Mouse (Mus musculus): ENCODE results near the gene Tmem86b. TPM values are rescaled to one million over a fixed set of nuclear protein-coding genes. Genes with fewer than 3 reads are reported as not detected.

Gene Tmem86b
- polyA plus RNA-seq (2015; fragmentation: Nextera tagmentation; extraction: Ambion mirVana) = 1.0 and 1.3 TPM in 2 replicates

- Histone ChIP-seq H3K9me3 (replicated peaks) (no peaks in the 10 kb centered on the region), H3K4me3 (replicated peaks) (no peak within 1 kb of the TSS), H3K27ac (replicated peaks) (no peak within 1 kb of the TSS), H3K4me1 (no peaks in the 10 kb centered on the region), H3K27me3 (no peaks in the 10 kb centered on the region), H3K36me3 (peaks cover 66% of the 10 kb centered on the region), H3K9ac (no peak within 1 kb of the TSS), H3K4me2 (replicated peaks) (no peak within 1 kb of the TSS)
- no peak for ATAC-seq (ENCODE audit: insufficient number of reproducible peaks, low FRiP score, low TSS enrichment, low read depth)
- 93% methylated on average over 4 of the region's 4 CpGs for WGBS
Observed at GRCm38 (mm10) chr7:4631031-4631430, at the start of gene Tmem86b. Gene Tmem86b (minus strand): TSS chr7:4631422.

DNA sequence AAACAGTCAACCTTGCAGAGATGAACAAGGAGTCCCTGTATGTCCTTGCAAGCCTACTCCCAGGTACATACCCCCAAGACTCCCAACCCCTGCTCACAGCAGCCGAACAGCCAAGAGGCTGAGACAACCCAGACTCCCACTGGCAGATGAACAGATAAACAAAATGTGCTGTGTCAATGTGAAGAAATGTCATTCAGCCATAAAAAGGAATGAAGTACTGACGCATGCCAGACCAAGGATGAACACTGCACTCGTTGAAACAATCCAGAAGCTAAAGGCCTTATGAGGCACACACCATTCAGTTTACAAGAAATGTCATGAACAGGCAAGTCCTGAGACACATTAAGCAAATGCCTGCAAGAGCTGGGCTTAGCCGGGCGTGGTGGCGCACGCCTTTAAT lies 44.0 kb upstream of the Tmem86b start:
- Histone ChIP-seq H3K4me3 (replicated peaks) (no peak overlapping the region), H3K36me3 (peaks cover 52% of the 10 kb centered on the region), H3K4me1 (0 out of 2 replicates have a peak, but pooled peaks cover 2% of the 10 kb centered on the region), H3K27ac (replicated peaks) (no peak overlapping the region), H3K9me3 (replicated peaks) (no peaks in the 10 kb centered on the region), H3K9ac (no peak overlapping the region), H3K4me2 (replicated peaks) (no peak overlapping the region), H3K27me3 (no peaks in the 10 kb centered on the region)
- WGBS = 71% methylated on average over 7 of the region's 7 CpGs
- ATAC-seq (ENCODE audit: insufficient number of reproducible peaks, low FRiP score, low TSS enrichment, low read depth) = no peak

DNA sequence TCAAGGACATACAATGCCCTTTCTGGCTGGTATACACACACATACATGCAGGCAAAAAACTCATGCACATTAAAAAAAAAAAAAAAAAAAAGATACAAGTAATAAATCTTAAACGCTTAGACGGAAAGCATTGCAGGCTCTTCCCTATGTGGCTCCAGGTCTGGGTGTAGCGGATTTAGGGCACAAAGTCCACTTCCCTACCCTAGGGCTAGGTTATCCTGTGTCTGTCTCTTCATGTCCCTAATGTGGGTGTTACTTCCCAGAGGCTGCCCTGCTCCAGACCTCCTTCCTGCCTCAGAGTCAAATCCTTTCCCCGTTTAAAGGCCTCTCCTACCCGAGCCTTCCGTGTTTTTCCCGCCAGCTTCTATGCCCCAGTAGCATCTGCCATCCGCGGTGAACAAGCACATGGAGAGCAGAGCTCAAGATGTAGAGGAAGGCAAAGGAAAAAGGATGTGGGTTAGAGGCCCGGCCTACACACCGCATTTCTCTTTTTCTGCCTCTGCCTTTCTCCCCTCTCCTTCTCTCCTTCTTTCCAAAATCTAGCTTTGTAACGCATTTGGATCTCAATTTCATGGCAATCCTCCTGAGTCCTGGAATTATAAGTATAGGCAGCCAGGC lies 43.0 kb upstream of the Tmem86b start:
- H3K27ac ChIP-seq (replicated peaks) = no peak overlapping the region
- no peaks in the 10 kb centered on the region for H3K27me3 ChIP-seq
- no peak overlapping the region for H3K4me2 ChIP-seq (replicated peaks)
- no peak for ATAC-seq (ENCODE audit: insufficient number of reproducible peaks, low FRiP score, low TSS enrichment, low read depth)
- peaks cover 54% of the 10 kb centered on the region for H3K36me3 ChIP-seq
- H3K4me1 ChIP-seq = 0 out of 2 replicates have a peak, but pooled peaks cover 2% of the 10 kb centered on the region
- H3K4me3 ChIP-seq (replicated peaks) = no peak overlapping the region
- 89% methylated on average over 12 of the region's 12 CpGs for whole genome bisulfite sequencing
- no peaks in the 10 kb centered on the region for H3K9me3 ChIP-seq (replicated peaks)
- no peak overlapping the region for H3K9ac ChIP-seq

GRCm38 (mm10) chr7:4671956-4672355 lies 40.7 kb upstream of the Tmem86b start:
- H3K27me3 ChIP-seq = no peaks in the 10 kb centered on the region
- no peak overlapping the region for H3K4me2 ChIP-seq (replicated peaks)
- H3K27ac ChIP-seq (replicated peaks) = no peak overlapping the region
- H3K36me3 ChIP-seq = peaks cover 66% of the 10 kb centered on the region
- no peaks in the 10 kb centered on the region for H3K9me3 ChIP-seq (replicated peaks)
- H3K9ac ChIP-seq = no peak overlapping the region
- 40% methylated on average over 4 of the region's 4 CpGs for WGBS
- no peak overlapping the region for H3K4me3 ChIP-seq (replicated peaks)
- no peak for ATAC-seq (ENCODE audit: insufficient number of reproducible peaks, low FRiP score, low TSS enrichment, low read depth)
- 0 out of 2 replicates have a peak, but pooled peaks cover 2% of the 10 kb centered on the region for H3K4me1 ChIP-seq

DNA sequence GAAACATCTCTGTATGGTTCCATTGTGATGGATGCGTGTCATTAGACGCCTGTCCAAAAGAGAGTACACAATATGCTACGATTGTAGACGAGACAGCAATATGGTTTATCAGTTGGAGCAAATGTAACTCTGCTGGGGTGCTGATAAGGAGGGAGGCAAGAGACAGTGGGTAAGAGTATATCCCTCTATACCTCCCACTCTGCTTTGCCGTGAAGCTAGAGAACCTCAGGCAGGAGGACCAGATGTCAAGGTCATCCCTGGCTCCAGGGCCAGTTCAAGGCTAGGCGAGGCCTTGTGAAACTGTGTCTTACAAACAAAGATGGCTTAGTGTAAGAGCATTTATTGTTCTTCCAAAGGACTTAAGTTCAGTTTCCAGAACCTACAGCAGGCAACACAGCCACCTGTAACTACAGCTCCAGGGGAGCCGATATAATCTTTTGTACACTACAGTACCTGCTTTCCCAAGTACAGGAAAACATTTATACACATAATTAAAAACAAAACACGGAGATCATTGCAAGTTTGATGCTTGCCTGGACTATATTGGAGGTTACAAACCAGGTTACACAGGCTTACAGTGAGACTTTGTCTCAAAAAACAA lies 39.5 kb upstream of the Tmem86b start:
- Histone ChIP-seq H3K4me1 (0 out of 2 replicates have a peak, but pooled peaks cover 2% of the 10 kb centered on the region), H3K27me3 (no peaks in the 10 kb centered on the region), H3K9me3 (replicated peaks) (no peaks in the 10 kb centered on the region), H3K4me3 (replicated peaks) (no peak overlapping the region), H3K4me2 (replicated peaks) (no peak overlapping the region), H3K27ac (replicated peaks) (no peak overlapping the region), H3K36me3 (peaks cover 66% of the 10 kb centered on the region), H3K9ac (no peak overlapping the region)
- ATAC-seq (ENCODE audit: insufficient number of reproducible peaks, low FRiP score, low TSS enrichment, low read depth) = no peak
- WGBS = 93% methylated on average over 8 of the region's 8 CpGs

DNA sequence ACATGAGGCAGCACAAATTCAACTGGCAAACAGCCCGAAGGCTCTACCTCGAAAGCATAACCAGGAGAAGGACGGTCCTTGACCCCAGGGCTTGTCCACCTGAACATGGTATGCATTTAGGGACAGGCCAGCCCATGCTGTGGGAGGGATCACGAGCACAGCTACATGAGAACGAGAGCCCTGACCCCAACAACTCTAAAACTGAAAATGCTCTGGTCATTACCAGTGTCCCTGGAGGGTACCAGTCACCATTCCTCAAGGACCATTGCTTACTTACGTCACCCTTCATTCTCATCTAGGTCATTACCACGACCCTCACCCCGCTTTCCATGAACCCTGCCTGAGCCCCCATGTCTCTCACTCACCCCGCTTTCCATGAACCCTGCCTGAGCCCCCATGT lies 37.9 kb upstream of the Tmem86b start:
- Histone ChIP-seq H3K9me3 (replicated peaks) (no peaks in the 10 kb centered on the region), H3K36me3 (peaks cover 63% of the 10 kb centered on the region), H3K27me3 (no peaks in the 10 kb centered on the region), H3K9ac (no peak overlapping the region), H3K27ac (replicated peaks) (no peak overlapping the region), H3K4me3 (replicated peaks) (no peak overlapping the region), H3K4me2 (replicated peaks) (no peak overlapping the region), H3K4me1 (0 out of 2 replicates have a peak, but pooled peaks cover 2% of the 10 kb centered on the region)
- 91% methylated on average over 9 of the region's 9 CpGs for WGBS
- no peak for ATAC-seq (ENCODE audit: insufficient number of reproducible peaks, low FRiP score, low TSS enrichment, low read depth)

DNA sequence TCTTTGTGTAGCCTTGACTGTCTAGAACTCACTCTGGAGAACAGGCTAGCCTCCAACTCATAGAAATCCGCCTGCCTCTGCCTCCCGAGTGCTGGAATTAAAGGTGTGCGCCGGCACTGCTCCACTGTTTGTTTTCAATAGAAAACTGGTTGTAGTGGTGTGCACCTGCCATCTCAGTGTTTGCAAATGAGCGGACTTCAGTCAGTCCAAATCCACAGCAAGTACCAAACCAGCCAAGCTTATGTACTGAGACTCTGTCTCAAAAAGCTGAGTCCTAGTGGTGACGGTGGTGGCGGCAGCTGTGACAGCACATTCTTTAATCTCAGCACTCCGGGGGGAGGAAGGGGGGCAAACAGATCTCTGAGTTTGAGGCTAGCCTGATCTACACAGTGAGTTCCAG lies 37.3 kb upstream of the Tmem86b start:
- H3K27ac ChIP-seq (replicated peaks) = no peak overlapping the region
- H3K27me3 ChIP-seq = no peaks in the 10 kb centered on the region
- WGBS = 94% methylated on average over 8 of the region's 8 CpGs
- 0 out of 2 replicates have a peak, but pooled peaks cover 2% of the 10 kb centered on the region for H3K4me1 ChIP-seq
- no peaks in the 10 kb centered on the region for H3K9me3 ChIP-seq (replicated peaks)
- H3K4me2 ChIP-seq (replicated peaks) = no peak overlapping the region
- H3K4me3 ChIP-seq (replicated peaks) = no peak overlapping the region
- H3K36me3 ChIP-seq = peaks cover 60% of the 10 kb centered on the region
- H3K9ac ChIP-seq = no peak overlapping the region
- no peak for ATAC-seq (ENCODE audit: insufficient number of reproducible peaks, low FRiP score, low TSS enrichment, low read depth)

GRCm38 (mm10) chr7:4666871-4667270 lies 35.6 kb upstream of the Tmem86b start:
- H3K36me3 ChIP-seq = peaks cover 67% of the 10 kb centered on the region
- H3K4me2 ChIP-seq (replicated peaks) = no peak overlapping the region
- no peaks in the 10 kb centered on the region for H3K4me1 ChIP-seq
- H3K9me3 ChIP-seq (replicated peaks) = no peaks in the 10 kb centered on the region
- ATAC-seq (ENCODE audit: insufficient number of reproducible peaks, low FRiP score, low TSS enrichment, low read depth) = no peak
- 94% methylated on average over 5 of the region's 5 CpGs for WGBS
- no peaks in the 10 kb centered on the region for H3K27me3 ChIP-seq
- no peak overlapping the region for H3K9ac ChIP-seq
- no peak overlapping the region for H3K27ac ChIP-seq (replicated peaks)
- no peak overlapping the region for H3K4me3 ChIP-seq (replicated peaks)

DNA sequence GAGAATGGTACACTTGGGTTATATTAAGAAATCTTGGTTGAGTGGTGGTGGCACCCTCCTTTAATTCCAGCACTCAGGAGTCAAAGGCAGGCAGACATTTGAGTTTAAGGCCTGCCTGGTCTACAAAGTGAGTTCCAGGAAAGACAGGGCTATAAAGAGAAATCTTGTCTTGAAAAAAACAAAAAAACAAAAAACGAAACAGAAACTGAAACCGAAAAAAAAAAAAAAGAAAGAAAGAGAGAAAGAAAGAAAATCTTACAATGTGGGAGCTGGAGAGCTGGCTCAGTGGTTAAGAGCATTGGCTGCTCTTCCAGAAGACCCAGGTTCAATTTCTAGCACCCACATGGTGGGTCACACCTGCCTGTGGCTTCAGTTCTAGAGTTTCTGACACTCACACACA lies 32.5 kb upstream of the Tmem86b start:
- H3K27me3 ChIP-seq = no peaks in the 10 kb centered on the region
- no peaks in the 10 kb centered on the region for H3K9me3 ChIP-seq (replicated peaks)
- H3K27ac ChIP-seq (replicated peaks) = no peak overlapping the region
- no peak for ATAC-seq (ENCODE audit: insufficient number of reproducible peaks, low FRiP score, low TSS enrichment, low read depth)
- WGBS = 92% methylated on average over 2 of the region's 2 CpGs
- peaks cover 10% of the 10 kb centered on the region for H3K4me1 ChIP-seq
- peaks cover 39% of the 10 kb centered on the region for H3K36me3 ChIP-seq
- no peak overlapping the region for H3K4me2 ChIP-seq (replicated peaks)
- no peak overlapping the region for H3K9ac ChIP-seq
- H3K4me3 ChIP-seq (replicated peaks) = no peak overlapping the region

DNA sequence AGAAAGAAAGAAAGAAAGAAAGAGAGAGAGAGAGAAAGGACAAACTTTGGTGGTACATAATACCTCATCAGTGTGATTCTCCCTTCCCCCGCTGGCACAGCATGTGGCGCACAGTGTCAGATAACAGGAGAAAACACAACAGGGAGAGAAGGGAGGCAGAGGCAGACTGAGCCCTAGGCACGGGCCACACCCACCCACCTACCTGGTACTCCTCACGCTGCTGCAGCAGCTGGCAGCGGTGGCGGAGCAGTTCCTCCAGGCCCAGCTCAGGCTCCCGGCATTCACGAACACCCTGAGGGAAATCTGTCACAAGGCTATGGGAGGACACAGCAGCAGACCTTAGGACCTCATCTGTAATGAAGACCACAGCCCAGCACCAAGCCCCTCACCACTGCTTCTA lies 32.0 kb upstream of the Tmem86b start:
- H3K27me3 ChIP-seq = no peaks in the 10 kb centered on the region
- no peak overlapping the region for H3K4me3 ChIP-seq (replicated peaks)
- no peak overlapping the region for H3K9ac ChIP-seq
- no peak for ATAC-seq (ENCODE audit: insufficient number of reproducible peaks, low FRiP score, low TSS enrichment, low read depth)
- WGBS = 62% methylated on average over 8 of the region's 8 CpGs
- H3K36me3 ChIP-seq = peaks cover 34% of the 10 kb centered on the region
- no peaks in the 10 kb centered on the region for H3K9me3 ChIP-seq (replicated peaks)
- H3K4me2 ChIP-seq (replicated peaks) = no peak overlapping the region
- H3K27ac ChIP-seq (replicated peaks) = no peak overlapping the region
- peaks cover 10% of the 10 kb centered on the region for H3K4me1 ChIP-seq

DNA sequence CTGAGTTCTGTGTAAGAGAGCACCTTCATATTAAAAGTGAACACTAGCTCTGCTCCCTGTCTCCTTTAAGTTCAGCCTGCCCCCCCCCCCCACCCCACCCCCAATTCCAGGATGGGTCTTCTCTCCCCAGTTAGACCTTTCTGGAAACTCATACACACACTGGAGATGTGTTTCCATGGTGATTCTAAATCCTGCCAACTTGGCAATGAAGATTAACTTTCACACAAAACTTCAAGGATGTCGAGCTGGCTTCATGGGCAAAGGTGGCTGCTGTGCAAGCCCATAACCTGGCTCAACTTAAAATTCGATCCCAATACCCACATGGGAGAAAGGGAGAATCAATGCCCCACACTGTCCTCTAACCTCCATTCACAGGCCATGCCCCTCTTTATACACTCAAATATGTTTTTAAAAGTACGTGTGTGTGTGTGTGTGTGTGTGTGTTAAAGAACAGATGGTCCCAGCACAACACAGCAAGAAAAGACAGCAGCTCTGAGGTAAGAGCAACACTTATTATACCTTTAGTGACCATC lies 28.8 kb upstream of the Tmem86b start:
- H3K9me3 ChIP-seq (replicated peaks) = no peaks in the 10 kb centered on the region
- H3K36me3 ChIP-seq = peaks cover 16% of the 10 kb centered on the region
- 0 out of 2 replicates have a peak overlapping the region, but pooled peaks have one; percentile 90 for H3K9ac ChIP-seq
- H3K4me3 ChIP-seq (replicated peaks) = peak overlapping the region; percentile 74
- H3K4me2 ChIP-seq (replicated peaks) = peak overlapping the region; percentile 83
- no peaks in the 10 kb centered on the region for H3K27me3 ChIP-seq
- 43% methylated on average over 3 of the region's 3 CpGs for WGBS
- H3K4me1 ChIP-seq = peaks cover 31% of the 10 kb centered on the region
- no peak for ATAC-seq (ENCODE audit: insufficient number of reproducible peaks, low FRiP score, low TSS enrichment, low read depth)
- peak overlapping the region; percentile 94 for H3K27ac ChIP-seq (replicated peaks)

All from embryonic facial prominence, embryonic 15.5 days (tissue).